Mouse (Mus musculus) c-Kit-positive CD71-negative TER-119-negative erythroid progenitor cells, embryonic 14.5 days (primary cell): ENCODE data around the gene Bcl9.

Experiments used
- DNase-seq: peaks from one replicate; pipeline ENCODE4 v3.0.0-alpha.2; 2013; ENCODE audit warnings: low read depth

Gene Bcl9

GRCm38 (mm10) chr3:97172632-97173031, 125.1 kb downstream of the Bcl9 start:
- DNase-seq = no peak

- no peak for DNase-seq
Measured at GRCm38 (mm10) chr3:97172231-97172630, 125.5 kb downstream of the Bcl9 start.

GRCm38 (mm10) chr3:97171531-97171930, 126.2 kb downstream of the Bcl9 start:
- no peak for DNase-seq

GRCm38 (mm10) chr3:97167126-97167525, 130.6 kb downstream of the Bcl9 start:
- no peak for DNase-seq

- no peak for DNase-seq
Measured at GRCm38 (mm10) chr3:97164477-97164876, 133.2 kb downstream of the Bcl9 start.

GRCm38 (mm10) chr3:97161773-97162172, 135.9 kb downstream of the Bcl9 start:
- DNase-seq = no peak

- no peak for DNase-seq
Measured at GRCm38 (mm10) chr3:97160908-97161307, 136.8 kb downstream of the Bcl9 start.

GRCm38 (mm10) chr3:97159986-97160385, 137.7 kb downstream of the Bcl9 start:
- no peak for DNase-seq

- DNase-seq = no peak
Measured at GRCm38 (mm10) chr3:97159509-97159850, 138.2 kb downstream of the Bcl9 start.

- DNase-seq = peak; percentile 84
Measured at GRCm38 (mm10) chr3:97158611-97159508, 138.9 kb downstream of the Bcl9 start, which contains the start of gene Acp6. Gene Acp6 (plus strand): TSS chr3:97158777.

GRCm38 (mm10) chr3:97157958-97158599, 139.6 kb downstream of the Bcl9 start:
- DNase-seq = peak; percentile 76

GRCm38 (mm10) chr3:97157308-97157707, 140.4 kb downstream of the Bcl9 start:
- no peak for DNase-seq

GRCm38 (mm10) chr3:97156431-97156830, 141.3 kb downstream of the Bcl9 start:
- no peak for DNase-seq
